Mouse (Mus musculus) embryonic facial prominence, embryonic 15.5 days (tissue): ENCODE measurements around the gene Oas1f. TPM values are rescaled to one million over a fixed set of nuclear protein-coding genes. Genes with fewer than 3 reads are reported as not detected.
"Not testable (repeated sequence)": the region's sequence is repeated elsewhere in the genome, so short reads cannot be mapped to it uniquely, and the experiment has no call there.

Source experiments
- ATAC-seq: fragments of 200-750 bp; cut with Nextera tagmentation; 2 replicates; pipeline ENCODE4 v1.8.0; 2017; ENCODE audit warnings: low read depth, moderate TSS enrichment; ENCODE audit not compliant: insufficient number of reproducible peaks, low FRiP score, low TSS enrichment
- H3K27ac ChIP-seq: fragments of 300-500 bp; sonication (generic); replicated peaks from 2 replicates; pipeline ENCODE4 v1.5.1; 2015; ENCODE audit warnings: mild to moderate bottlenecking, inconsistent platforms
- H3K27me3 ChIP-seq: fragments of 300-500 bp; sonication (generic); 2 replicates; pipeline ENCODE4 v1.6.1; 2015; ENCODE audit warnings: inconsistent platforms
- H3K36me3 ChIP-seq: fragments of 300-500 bp; sonication (generic); 2 replicates; pipeline ENCODE4 v1.6.1; 2015; ENCODE audit warnings: mild to moderate bottlenecking, inconsistent platforms
- H3K4me1 ChIP-seq: fragments of 300-500 bp; sonication (generic); 2 replicates; pipeline ENCODE4 v1.6.1; 2015; ENCODE audit warnings: inconsistent platforms
- H3K4me2 ChIP-seq: fragments of 300-500 bp; sonication (generic); replicated peaks from 2 replicates; pipeline ENCODE4 v1.6.1; 2015; ENCODE audit warnings: mild to moderate bottlenecking, inconsistent platforms
- H3K4me3 ChIP-seq: fragments of 300-500 bp; sonication (generic); replicated peaks from 2 replicates; pipeline ENCODE4 v1.5.1; 2015; ENCODE audit warnings: mild to moderate bottlenecking, inconsistent platforms
- H3K9ac ChIP-seq: fragments of 300-500 bp; sonication (generic); 2 replicates; pipeline ENCODE4 v1.6.1; 2015; ENCODE audit warnings: inconsistent platforms
- H3K9me3 ChIP-seq: fragments of 300-500 bp; sonication (generic); replicated peaks from 2 replicates; pipeline ENCODE4 v1.6.1; 2016; ENCODE audit warnings: inconsistent platforms
- WGBS: fragments of 180-500 bp; shearing (Covaris S2); methylation state at CpG from one replicate; pipeline ENCODE4 v1.1.7; 2015; 5-methylcytosine and 5-hydroxymethylcytosine counted together
- microRNA-seq: library from miRNA; unstranded; fragments of <30 nt; microRNA quantifications from one replicate; pipeline ENCODE4, GENCODE M21; 2016; ENCODE audit warnings: borderline number of aligned reads
- polyA plus RNA-seq: library from polyadenylated mRNA; unstranded; fragments of >200 nt; fragmentation: Nextera tagmentation; extraction: Ambion mirVana; gene quantifications from 2 replicates; pipeline ENCODE4 v1.2.1, GENCODE M21; 2015

Oas1f gene
- polyA plus RNA-seq, 1 experiment from 2014 or later, result 1.3 TPM

- ATAC-seq, H3K4me2 ChIP-seq, H3K9me3 ChIP-seq, H3K27me3 ChIP-seq, H3K4me3 ChIP-seq, H3K27ac ChIP-seq, H3K4me1 ChIP-seq, H3K9ac ChIP-seq, H3K36me3 ChIP-seq: not testable (repeated sequence)
- 91% methylated on average over 4 of the region's 4 CpGs for WGBS
Observed at GRCm38 (mm10) chr5:120893866-120894265, 46.7 kb downstream of the Oas1f start.

- not testable (repeated sequence) for H3K9me3 ChIP-seq, H3K27ac ChIP-seq, H3K27me3 ChIP-seq, H3K36me3 ChIP-seq, H3K4me2 ChIP-seq, H3K4me3 ChIP-seq, H3K4me1 ChIP-seq, ATAC-seq, H3K9ac ChIP-seq
- 70% methylated on average over 2 of the region's 2 CpGs for WGBS
Observed at GRCm38 (mm10) chr5:120894692-120895091, 47.5 kb downstream of the Oas1f start.

GRCm38 (mm10) chr5:120895231-120895900 is 48.2 kb downstream of the Oas1f start:
- H3K4me1 ChIP-seq, result no peaks in the 10 kb centered on the region
- no peak overlapping the region for H3K27ac ChIP-seq
- H3K36me3 ChIP-seq, result no peaks in the 10 kb centered on the region
- no peak for ATAC-seq
- no peak overlapping the region for H3K9ac ChIP-seq
- H3K4me2 ChIP-seq, result no peak overlapping the region
- H3K27me3 ChIP-seq, result no peaks in the 10 kb centered on the region
- WGBS, result 85% methylated on average over 11 of the region's 11 CpGs
- H3K4me3 ChIP-seq, result no peak overlapping the region
- no peaks in the 10 kb centered on the region for H3K9me3 ChIP-seq

- Histone ChIP-seq H3K27ac (no peak overlapping the region), H3K4me3 (no peak overlapping the region), H3K9ac (no peak overlapping the region), H3K27me3 (no peaks in the 10 kb centered on the region), H3K4me2 (no peak overlapping the region), H3K4me1 (no peaks in the 10 kb centered on the region), H3K9me3 (no peaks in the 10 kb centered on the region), H3K36me3 (no peaks in the 10 kb centered on the region)
- 88% methylated on average over 6 of the region's 6 CpGs for WGBS
- ATAC-seq, result no peak
Observed at GRCm38 (mm10) chr5:120898307-120898706, 51.1 kb downstream of the Oas1f start.

- Histone ChIP-seq H3K27me3 (no peaks in the 10 kb centered on the region), H3K27ac (no peak overlapping the region), H3K4me2 (no peak overlapping the region), H3K4me1 (no peaks in the 10 kb centered on the region), H3K4me3 (no peak overlapping the region), H3K9me3 (no peaks in the 10 kb centered on the region), H3K9ac (no peak overlapping the region), H3K36me3 (no peaks in the 10 kb centered on the region)
- ATAC-seq, result no peak
Observed at GRCm38 (mm10) chr5:120898726-120899125, 51.6 kb downstream of the Oas1f start.

- H3K36me3 ChIP-seq, result no peaks in the 10 kb centered on the region
Observed at GRCm38 (mm10) chr5:120900666-120901065, 53.5 kb downstream of the Oas1f start.

GRCm38 (mm10) chr5:120902056-120902455 is 54.9 kb downstream of the Oas1f start:
- Histone ChIP-seq H3K27me3 (no peaks in the 10 kb centered on the region), H3K4me2 (no peak overlapping the region), H3K4me1 (no peaks in the 10 kb centered on the region), H3K9ac (no peak overlapping the region), H3K27ac (no peak overlapping the region), H3K36me3 (no peaks in the 10 kb centered on the region), H3K4me3 (no peak overlapping the region), H3K9me3 (no peaks in the 10 kb centered on the region)
- ATAC-seq, result no peak
- WGBS, result 93% methylated on average over 5 of the region's 5 CpGs

More at GRCm38 (mm10) chr5:120900666-120901065, 53.5 kb downstream of the Oas1f start:
- no peaks in the 10 kb centered on the region for H3K27me3 ChIP-seq
- no peak overlapping the region for H3K4me2 ChIP-seq
- H3K27ac ChIP-seq, result no peak overlapping the region
- no peak overlapping the region for H3K4me3 ChIP-seq
- 67% methylated on average over 1 of the region's 1 CpGs for WGBS
- no peak for ATAC-seq
- H3K9ac ChIP-seq, result no peak overlapping the region
- H3K4me1 ChIP-seq, result no peaks in the 10 kb centered on the region
- no peaks in the 10 kb centered on the region for H3K9me3 ChIP-seq

GRCm38 (mm10) chr5:120906791-120907733 is 59.9 kb downstream of the Oas1f start, which contains the start of gene Oas1a:
Gene Oas1a (minus strand): TSS chr5:120907521.
- WGBS, result 30% methylated on average over 9 of the region's 12 CpGs
- H3K27ac ChIP-seq, H3K36me3 ChIP-seq, H3K4me3 ChIP-seq, H3K27me3 ChIP-seq, H3K4me1 ChIP-seq, H3K4me2 ChIP-seq, H3K9ac ChIP-seq, ATAC-seq, H3K9me3 ChIP-seq: not testable (repeated sequence)

Small RNAs within 50 kb of the gene (microRNA-seq; reads per million reads assigned to microRNA genes)
- gene Gm22907, result not detected

Other genes with a start within 250 kb of the Oas1f start
- 15.5 and 15.8 TPM in 2 replicates for gene Rita1, start 234.8 kb upstream of the Oas1f start, polyA plus RNA-seq
- gene Ddx54, start 234.6 kb upstream of the Oas1f start, polyA plus RNA-seq, result 43.4 and 44.5 TPM in 2 replicates
- gene Cfap73, start 213.1 kb upstream of the Oas1f start, polyA plus RNA-seq, result 0.92 and 2.5 TPM in 2 replicates
- 1.2 and 1.3 TPM in 2 replicates for gene Rasal1, start 198.6 kb upstream of the Oas1f start, polyA plus RNA-seq
- 6.2 and 7.7 TPM in 2 replicates for gene Dtx1, start 135.4 kb upstream of the Oas1f start, polyA plus RNA-seq
- 0.72 and 1.3 TPM in 2 replicates for gene Oas2, start 97.5 kb upstream of the Oas1f start, polyA plus RNA-seq
- 0.13 and 0.14 TPM in 2 replicates for gene Oas3, start 69.7 kb upstream of the Oas1f start, polyA plus RNA-seq
- not detected in 2 replicates for gene Oas1e, start 51.8 kb upstream of the Oas1f start, polyA plus RNA-seq
- 0.34 and 0.65 TPM in 2 replicates for gene Oas1c, start 34.9 kb upstream of the Oas1f start, polyA plus RNA-seq
- gene Oas1h, start 14.1 kb downstream of the Oas1f start, polyA plus RNA-seq, result not detected in 2 replicates
- gene Oas1g, start 40.2 kb downstream of the Oas1f start, polyA plus RNA-seq, result 0.95 and 1.1 TPM in 2 replicates
- 2.2 and 2.7 TPM in 2 replicates for gene Oas1a, start 60.2 kb downstream of the Oas1f start, polyA plus RNA-seq
- not detected in 2 replicates for gene Oas1d, start 67.2 kb downstream of the Oas1f start, polyA plus RNA-seq
- 0.19 TPM in 1 of 2 replicates, not detected in the other for gene Rph3a, start 162.7 kb downstream of the Oas1f start, polyA plus RNA-seq